Mouse (Mus musculus): ENCODE measurements at regions not wholly inside any gene's neighbourhood (a gene's known extent, or its start where the extent isn't known, plus 50 kb on each side); places are given as distances from the start of the nearest gene placed in this dataset.

- Histone ChIP-seq H3K4me2 (ENCODE audit: low read depth, low read length, severe bottlenecking) (no peak overlapping the region), H3K27me3 (ENCODE audit: control insufficient read depth, insufficient read depth, low read length) (no peaks in the 10 kb centered on the region), H3K4me1 (replicated peaks; ENCODE audit: control insufficient read depth, insufficient read depth, low read length) (no peaks in the 10 kb centered on the region), H3K4me3 (ENCODE audit: low read depth, low read length) (no peak overlapping the region), H3K27ac (ENCODE audit: low read depth, low read length) (no peak overlapping the region), H3K36me3 (ENCODE audit: control insufficient read depth, insufficient read depth, low read length) (no peaks in the 10 kb centered on the region), H3K9me3 (ENCODE audit: control insufficient read depth, low read length) (no peaks in the 10 kb centered on the region), H3K9ac (ENCODE audit: low read length) (no peak overlapping the region)
- 84% methylated on average over 7 of the region's 7 CpGs for WGBS
- DNase-seq (ENCODE audit: low spot score) (no peak), ATAC-seq (replicated peaks; ENCODE audit: low FRiP score) (no peak)
Measured at GRCm38 (mm10) chr8:35904711-35905450, 139.3 kb downstream of the Gm19410 start.

- Histone ChIP-seq H3K27me3 (ENCODE audit: control insufficient read depth, insufficient read depth, low read length) (no peaks in the 10 kb centered on the region), H3K27ac (ENCODE audit: low read depth, low read length) (no peak overlapping the region), H3K36me3 (ENCODE audit: control insufficient read depth, insufficient read depth, low read length) (no peaks in the 10 kb centered on the region), H3K4me1 (replicated peaks; ENCODE audit: control insufficient read depth, insufficient read depth, low read length) (no peaks in the 10 kb centered on the region), H3K4me3 (ENCODE audit: low read depth, low read length) (no peak overlapping the region), H3K4me2 (ENCODE audit: low read depth, low read length, severe bottlenecking) (no peak overlapping the region), H3K9ac (ENCODE audit: low read length) (no peak overlapping the region), H3K9me3 (ENCODE audit: control insufficient read depth, low read length) (no peaks in the 10 kb centered on the region)
- ATAC-seq (replicated peaks; ENCODE audit: low FRiP score) (no peak), DNase-seq (ENCODE audit: low spot score) (no peak)
- 87% methylated on average over 2 of the region's 2 CpGs for whole genome bisulfite sequencing
Measured at GRCm38 (mm10) chr8:35907998-35908397, 142.4 kb downstream of the Gm19410 start.

GRCm38 (mm10) chr8:35912264-35912663, 146.7 kb downstream of the Gm19410 start:
- Histone ChIP-seq H3K27ac (ENCODE audit: low read depth, low read length) (no peak overlapping the region), H3K9ac (ENCODE audit: low read length) (no peak overlapping the region), H3K4me2 (ENCODE audit: low read depth, low read length, severe bottlenecking) (no peak overlapping the region), H3K36me3 (ENCODE audit: control insufficient read depth, insufficient read depth, low read length) (no peaks in the 10 kb centered on the region), H3K4me1 (replicated peaks; ENCODE audit: control insufficient read depth, insufficient read depth, low read length) (no peaks in the 10 kb centered on the region), H3K27me3 (ENCODE audit: control insufficient read depth, insufficient read depth, low read length) (no peaks in the 10 kb centered on the region), H3K9me3 (ENCODE audit: control insufficient read depth, low read length) (no peaks in the 10 kb centered on the region), H3K4me3 (ENCODE audit: low read depth, low read length) (no peak overlapping the region)
- WGBS = 81% methylated on average over 9 of the region's 9 CpGs
- ATAC-seq (replicated peaks; ENCODE audit: low FRiP score) (no peak), DNase-seq (ENCODE audit: low spot score) (no peak)

GRCm38 (mm10) chr8:35915878-35916518, 150.4 kb downstream of the Gm19410 start:
- no peak for ATAC-seq (replicated peaks; ENCODE audit: low FRiP score)
- H3K4me2 ChIP-seq (ENCODE audit: low read depth, low read length, severe bottlenecking) = no peak overlapping the region
- WGBS = 88% methylated on average over 10 of the region's 10 CpGs
- H3K27me3 ChIP-seq (ENCODE audit: control insufficient read depth, insufficient read depth, low read length) = no peaks in the 10 kb centered on the region
- H3K4me3 ChIP-seq (ENCODE audit: low read depth, low read length) = no peak overlapping the region
- no peaks in the 10 kb centered on the region for H3K4me1 ChIP-seq (replicated peaks; ENCODE audit: control insufficient read depth, insufficient read depth, low read length)
- no peaks in the 10 kb centered on the region for H3K36me3 ChIP-seq (ENCODE audit: control insufficient read depth, insufficient read depth, low read length)
- no peak for DNase-seq (ENCODE audit: low spot score)
- no peaks in the 10 kb centered on the region for H3K9me3 ChIP-seq (ENCODE audit: control insufficient read depth, low read length)
- H3K9ac ChIP-seq (ENCODE audit: low read length) = no peak overlapping the region
- no peak overlapping the region for H3K27ac ChIP-seq (ENCODE audit: low read depth, low read length)

- H3K4me2 ChIP-seq (ENCODE audit: low read depth, low read length, severe bottlenecking) = no peak overlapping the region
- no peak overlapping the region for H3K4me3 ChIP-seq (ENCODE audit: low read depth, low read length)
- no peaks in the 10 kb centered on the region for H3K9me3 ChIP-seq (ENCODE audit: control insufficient read depth, low read length)
- H3K27ac ChIP-seq (ENCODE audit: low read depth, low read length) = no peak overlapping the region
- no peak for ATAC-seq (replicated peaks; ENCODE audit: low FRiP score)
- no peak for DNase-seq (ENCODE audit: low spot score)
- no peaks in the 10 kb centered on the region for H3K27me3 ChIP-seq (ENCODE audit: control insufficient read depth, insufficient read depth, low read length)
- no peak overlapping the region for H3K9ac ChIP-seq (ENCODE audit: low read length)
- H3K4me1 ChIP-seq (replicated peaks; ENCODE audit: control insufficient read depth, insufficient read depth, low read length) = no peaks in the 10 kb centered on the region
- 64% methylated on average over 3 of the region's 3 CpGs for WGBS
- H3K36me3 ChIP-seq (ENCODE audit: control insufficient read depth, insufficient read depth, low read length) = no peaks in the 10 kb centered on the region
Measured at GRCm38 (mm10) chr8:35917573-35917972, 152.0 kb downstream of the Gm19410 start.

GRCm38 (mm10) chr8:35919451-35919850, 153.9 kb downstream of the Gm19410 start:
- ATAC-seq (replicated peaks; ENCODE audit: low FRiP score) (no peak), DNase-seq (ENCODE audit: low spot score) (no peak)
- 82% methylated on average over 6 of the region's 6 CpGs for WGBS
- H3K4me2 ChIP-seq (ENCODE audit: low read depth, low read length, severe bottlenecking) = no peak overlapping the region
- no peak overlapping the region for H3K4me3 ChIP-seq (ENCODE audit: low read depth, low read length)
- no peak overlapping the region for H3K9ac ChIP-seq (ENCODE audit: low read length)
- H3K4me1 ChIP-seq (replicated peaks; ENCODE audit: control insufficient read depth, insufficient read depth, low read length) = no peaks in the 10 kb centered on the region
- H3K27ac ChIP-seq (ENCODE audit: low read depth, low read length) = no peak overlapping the region
- H3K27me3 ChIP-seq (ENCODE audit: control insufficient read depth, insufficient read depth, low read length) = no peaks in the 10 kb centered on the region
- no peaks in the 10 kb centered on the region for H3K36me3 ChIP-seq (ENCODE audit: control insufficient read depth, insufficient read depth, low read length)
- no peaks in the 10 kb centered on the region for H3K9me3 ChIP-seq (ENCODE audit: control insufficient read depth, low read length)

- Histone ChIP-seq H3K9ac (ENCODE audit: low read length) (no peak overlapping the region), H3K9me3 (ENCODE audit: control insufficient read depth, low read length) (no peaks in the 10 kb centered on the region), H3K4me2 (ENCODE audit: low read depth, low read length, severe bottlenecking) (no peak overlapping the region), H3K4me3 (ENCODE audit: low read depth, low read length) (no peak overlapping the region), H3K27ac (ENCODE audit: low read depth, low read length) (no peak overlapping the region), H3K27me3 (ENCODE audit: control insufficient read depth, insufficient read depth, low read length) (no peaks in the 10 kb centered on the region), H3K4me1 (replicated peaks; ENCODE audit: control insufficient read depth, insufficient read depth, low read length) (no peaks in the 10 kb centered on the region), H3K36me3 (ENCODE audit: control insufficient read depth, insufficient read depth, low read length) (no peaks in the 10 kb centered on the region)
- ATAC-seq (replicated peaks; ENCODE audit: low FRiP score) = no peak
- DNase-seq (ENCODE audit: low spot score) = no peak
- WGBS = 62% methylated on average over 8 of the region's 8 CpGs
Measured at GRCm38 (mm10) chr8:35919859-35920675, 154.5 kb downstream of the Gm19410 start.

GRCm38 (mm10) chr8:35924026-35924425, 158.4 kb downstream of the Gm19410 start:
- 100% methylated on average over 1 of the region's 1 CpGs for WGBS
- no peak overlapping the region for H3K4me3 ChIP-seq (ENCODE audit: low read depth, low read length)
- H3K9me3 ChIP-seq (ENCODE audit: control insufficient read depth, low read length) = no peaks in the 10 kb centered on the region
- H3K27me3 ChIP-seq (ENCODE audit: control insufficient read depth, insufficient read depth, low read length) = no peaks in the 10 kb centered on the region
- no peaks in the 10 kb centered on the region for H3K4me1 ChIP-seq (replicated peaks; ENCODE audit: control insufficient read depth, insufficient read depth, low read length)
- H3K4me2 ChIP-seq (ENCODE audit: low read depth, low read length, severe bottlenecking) = no peak overlapping the region
- H3K27ac ChIP-seq (ENCODE audit: low read depth, low read length) = no peak overlapping the region
- no peak for ATAC-seq (replicated peaks; ENCODE audit: low FRiP score)
- H3K36me3 ChIP-seq (ENCODE audit: control insufficient read depth, insufficient read depth, low read length) = no peaks in the 10 kb centered on the region
- no peak overlapping the region for H3K9ac ChIP-seq (ENCODE audit: low read length)
- DNase-seq (ENCODE audit: low spot score) = no peak

All from forebrain, embryonic 11.5 days (tissue).